Mouse (Mus musculus) heart, postnatal 0 days (tissue): ENCODE data around the gene Wee1. TPM values are rescaled to one million over a fixed set of nuclear protein-coding genes. Genes with fewer than 3 reads are reported as not detected.
"Not testable (repeated sequence)": the region's sequence is repeated elsewhere in the genome, so short reads cannot be mapped to it uniquely, and the experiment has no call there.

ENCODE experiments used
- ATAC-seq: fragments of 200-750 bp; cut with Nextera tagmentation; 2 replicates; pipeline ENCODE4 v1.8.0; 2017; ENCODE audit warnings: low read depth, moderate number of reproducible peaks, moderate library complexity; ENCODE audit not compliant: insufficient read depth
- DNase-seq: peaks from one replicate; pipeline ENCODE4 v3.0.0-alpha.2; 2016; ENCODE audit warnings: low spot score
- H3K27ac ChIP-seq: fragments of 300-500 bp; sonication (generic); 2 replicates; pipeline ENCODE4 v1.5.1; 2014; ENCODE audit warnings: low read depth, mild to moderate bottlenecking
- H3K27me3 ChIP-seq: fragments of 300-500 bp; sonication (generic); 2 replicates; pipeline ENCODE4 v1.6.1; 2014; ENCODE audit warnings: low read length, mixed read lengths; ENCODE audit not compliant: control insufficient read depth, insufficient read depth
- H3K36me3 ChIP-seq: fragments of 300-500 bp; sonication (generic); replicated peaks from 2 replicates; pipeline ENCODE4 v1.6.1; 2014; ENCODE audit warnings: low read length, mixed read lengths; ENCODE audit not compliant: control insufficient read depth, insufficient read depth
- H3K4me1 ChIP-seq: fragments of 300-500 bp; sonication (generic); 2 replicates; pipeline ENCODE4 v1.6.1; 2014; ENCODE audit warnings: antibody characterized with exemption; ENCODE audit not compliant: control insufficient read depth, insufficient read depth
- H3K4me2 ChIP-seq: fragments of 300-500 bp; sonication (generic); 2 replicates; pipeline ENCODE4 v1.6.1; 2014; ENCODE audit warnings: low read depth, mild to moderate bottlenecking, low read length, moderate library complexity
- H3K4me3 ChIP-seq: fragments of 300-500 bp; sonication (generic); 2 replicates; pipeline ENCODE4 v1.5.1; 2014; ENCODE audit warnings: low read depth, low read length
- H3K9ac ChIP-seq: fragments of 300-500 bp; sonication (generic); replicated peaks from 2 replicates; pipeline ENCODE4 v1.6.1; 2014; ENCODE audit warnings: low read depth, low read length, mixed read lengths
- H3K9me3 ChIP-seq: fragments of 300-500 bp; sonication (generic); replicated peaks from 2 replicates; pipeline ENCODE4 v1.6.1; 2016; ENCODE audit warnings: low read length; ENCODE audit not compliant: control insufficient read depth
- CTCF ChIP-seq: IDR thresholded peaks from 2 replicates; pipeline ENCODE4 v1.5.1; 2016; ENCODE audit warnings: antibody characterized with exemption, control low read depth, low read depth
- EP300 ChIP-seq: IDR thresholded peaks from 2 replicates; pipeline ENCODE4 v1.6.1; 2016; ENCODE audit warnings: antibody characterized with exemption, low read depth
- WGBS: fragments of 180-500 bp; shearing (Covaris S2); extraction: QIAGEN DNeasy Blood & Tissue Kit; methylation state at CpG from one replicate; pipeline ENCODE4 v1.1.7; 2014; 5-methylcytosine and 5-hydroxymethylcytosine counted together
- polyA plus RNA-seq: library from polyadenylated mRNA; unstranded; fragments of >200 nt; fragmentation: Nextera tagmentation; extraction: Ambion mirVana; gene quantifications from 2 replicates; pipeline ENCODE4 v1.2.1, GENCODE M21; 2015
- total RNA-seq: library from RNA; depleted of rRNA; stranded (reverse); fragments of >200 nt; gene quantifications from 2 replicates; pipeline ENCODE4 v1.2.3, GENCODE M21; 2014; ENCODE audit warnings: low replicate concordance

Wee1 gene
- total and polyA plus RNA-seq, 2 experiments from 2014 or later, result 20.3 to 27.9 TPM

GRCm38 (mm10) chr7:110158073-110158472 lies 36.2 kb downstream of the Wee1 start:
- DNase-seq (no peak), ATAC-seq (no peak)
- Histone ChIP-seq H3K9ac (no peak overlapping the region), H3K4me3 (no peak overlapping the region), H3K9me3 (no peaks in the 10 kb centered on the region), H3K4me2 (no peak overlapping the region), H3K4me1 (peaks cover 12% of the 10 kb centered on the region; the same call in 1 of the 2 replicates), H3K27me3 (no peaks in the 10 kb centered on the region), H3K36me3 (no peaks in the 10 kb centered on the region), H3K27ac (peak overlapping the region; percentile 89)
- WGBS, result 70% methylated on average over 3 of the region's 3 CpGs
- TF ChIP-seq EP300, result no peak
- TF ChIP-seq CTCF, result no peak

- not testable (repeated sequence) for H3K27me3 ChIP-seq, H3K36me3 ChIP-seq, H3K9me3 ChIP-seq, H3K4me3 ChIP-seq, H3K4me2 ChIP-seq, H3K27ac ChIP-seq, H3K9ac ChIP-seq, DNase-seq, ATAC-seq
- peaks cover 12% of the 10 kb centered on the region; the same call in 1 of the 2 replicates for H3K4me1 ChIP-seq
Measured at GRCm38 (mm10) chr7:110160109-110160508, 38.3 kb downstream of the Wee1 start.

GRCm38 (mm10) chr7:110160601-110161000 lies 38.8 kb downstream of the Wee1 start:
- ATAC-seq (no peak), DNase-seq (no peak)
- no peaks in the 10 kb centered on the region for H3K9me3 ChIP-seq
- no peak overlapping the region for H3K9ac ChIP-seq
- no peak overlapping the region for H3K27ac ChIP-seq
- H3K4me2 ChIP-seq, result no peak overlapping the region
- H3K4me1 ChIP-seq, result peaks cover 12% of the 10 kb centered on the region; the same call in 1 of the 2 replicates
- no peak overlapping the region for H3K4me3 ChIP-seq
- no peaks in the 10 kb centered on the region for H3K27me3 ChIP-seq
- TF ChIP-seq EP300, result no peak
- no peak for TF ChIP-seq CTCF
- H3K36me3 ChIP-seq, result no peaks in the 10 kb centered on the region

GRCm38 (mm10) chr7:110163024-110163423 lies 41.2 kb downstream of the Wee1 start:
- Histone ChIP-seq H3K4me3 (no peak overlapping the region), H3K9me3 (no peaks in the 10 kb centered on the region), H3K9ac (no peak overlapping the region), H3K36me3 (no peaks in the 10 kb centered on the region), H3K4me1 (no peaks in the 10 kb centered on the region), H3K4me2 (no peak overlapping the region), H3K27ac (peak overlapping the region; percentile 56), H3K27me3 (no peaks in the 10 kb centered on the region)
- ATAC-seq (no peak), DNase-seq (no peak)
- TF ChIP-seq CTCF (no peak; the same call in 1 of the 2 replicates), EP300 (no peak)
- 94% methylated on average over 6 of the region's 6 CpGs for WGBS

- WGBS, result under 1% methylated on average over 24 of the region's 24 CpGs
Measured at GRCm38 (mm10) chr7:110164103-110164681, 42.3 kb downstream of the Wee1 start.

GRCm38 (mm10) chr7:110164712-110165122 lies 42.9 kb downstream of the Wee1 start:
- Histone ChIP-seq H3K9ac (peak overlapping the region; percentile 72), H3K27ac (peak overlapping the region; percentile 92), H3K4me1 (no peaks in the 10 kb centered on the region), H3K36me3 (no peaks in the 10 kb centered on the region), H3K4me3 (peak overlapping the region; percentile 57), H3K27me3 (no peaks in the 10 kb centered on the region), H3K9me3 (no peaks in the 10 kb centered on the region), H3K4me2 (peak overlapping the region; percentile 77)
- TF ChIP-seq CTCF, result peak; percentile 98
- 0 out of 2 replicates have a peak, but pooled peaks have one; percentile 43 for TF ChIP-seq EP300
- ATAC-seq (peak; percentile 93), DNase-seq (peak; percentile 89)
- WGBS, result under 1% methylated on average over 20 of the region's 20 CpGs

More at GRCm38 (mm10) chr7:110164103-110164681, 42.3 kb downstream of the Wee1 start:
- Histone ChIP-seq H3K4me1 (no peaks in the 10 kb centered on the region), H3K27ac (peak overlapping the region; percentile 92), H3K4me3 (peak overlapping the region; percentile 57), H3K4me2 (peak overlapping the region; percentile 77), H3K9ac (peak overlapping the region; percentile 72), H3K27me3 (no peaks in the 10 kb centered on the region), H3K9me3 (no peaks in the 10 kb centered on the region), H3K36me3 (no peaks in the 10 kb centered on the region)
- DNase-seq (peak; percentile 97), ATAC-seq (peak; percentile 89)
- TF ChIP-seq CTCF (peak; percentile 75), EP300 (peak; percentile 97)
